Mouse (Mus musculus): ENCODE data around the gene Pde6b. TPM values are rescaled to one million over a fixed set of nuclear protein-coding genes. Genes with fewer than 3 reads are reported as not detected.

Pde6b gene
- polyA plus RNA-seq (2012; rRNA removed): 0.17 and 0.18 TPM in 2 replicates

DNA sequence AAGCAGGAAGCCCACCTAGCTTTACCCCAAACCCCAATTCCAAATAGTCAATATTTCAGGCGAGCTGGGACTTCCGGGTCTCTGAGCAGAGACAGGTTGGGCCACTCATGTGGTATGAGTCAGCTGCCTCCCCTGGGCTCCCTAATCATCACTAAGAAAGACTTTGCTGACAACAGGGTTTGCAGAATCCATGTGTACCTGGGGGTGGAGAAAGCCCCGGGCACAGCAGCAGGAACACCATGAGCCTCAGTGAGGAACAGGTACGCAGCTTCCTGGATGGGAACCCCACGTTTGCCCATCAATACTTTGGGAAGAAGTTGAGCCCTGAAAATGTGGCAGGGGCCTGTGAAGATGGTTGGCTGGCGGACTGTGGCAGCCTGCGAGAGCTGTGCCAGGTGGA is at the start of gene Pde6b:
Pde6b (plus strand) TSS at position 191 of the 400 bp plus-strand sequence.
- no peak for DNase-seq (ENCODE audit: extremely low spot score in 1 of 2, low spot score in 1 of 2)

GRCm38 (mm10) chr5:108343680-108344170 is 44.5 kb upstream of the Pde6b start:
- peak in 1 of 2 experiments; percentile 26 for DNase-seq (ENCODE audit: extremely low spot score in 1 of 2, low spot score in 1 of 2)

GRCm38 (mm10) chr5:108345313-108346071 is 42.7 kb upstream of the Pde6b start:
- DNase-seq (ENCODE audit: extremely low spot score in 1 of 2, low spot score in 1 of 2): no peak

- no peak for DNase-seq (ENCODE audit: extremely low spot score in 1 of 2, low spot score in 1 of 2)
Observed at GRCm38 (mm10) chr5:108347843-108348242, 40.3 kb upstream of the Pde6b start.

- DNase-seq (ENCODE audit: extremely low spot score in 1 of 2, low spot score in 1 of 2): no peak
Observed at GRCm38 (mm10) chr5:108349511-108350148, 38.6 kb upstream of the Pde6b start.

- DNase-seq (ENCODE audit: extremely low spot score in 1 of 2, low spot score in 1 of 2): no peak
Observed at GRCm38 (mm10) chr5:108354056-108354455, 34.1 kb upstream of the Pde6b start.

- no peak for DNase-seq (ENCODE audit: extremely low spot score in 1 of 2, low spot score in 1 of 2)
Observed at GRCm38 (mm10) chr5:108357862-108358261, 30.3 kb upstream of the Pde6b start.

GRCm38 (mm10) chr5:108359491-108359890 is 28.7 kb upstream of the Pde6b start:
- DNase-seq (ENCODE audit: extremely low spot score in 1 of 2, low spot score in 1 of 2): peak; percentile 58 to 72

GRCm38 (mm10) chr5:108360211-108360610 is 28.0 kb upstream of the Pde6b start:
- DNase-seq (ENCODE audit: extremely low spot score in 1 of 2, low spot score in 1 of 2): no peak

GRCm38 (mm10) chr5:108362330-108362729 is 25.9 kb upstream of the Pde6b start:
- no peak for DNase-seq (ENCODE audit: extremely low spot score in 1 of 2, low spot score in 1 of 2)

GRCm38 (mm10) chr5:108366328-108366983 is 21.7 kb upstream of the Pde6b start:
- DNase-seq (ENCODE audit: extremely low spot score in 1 of 2, low spot score in 1 of 2): no peak

- DNase-seq (ENCODE audit: extremely low spot score in 1 of 2, low spot score in 1 of 2): peak in 1 of 2 experiments; percentile 55
Observed at GRCm38 (mm10) chr5:108366984-108367841, 21.0 kb upstream of the Pde6b start.

GRCm38 (mm10) chr5:108367871-108368332 is 20.3 kb upstream of the Pde6b start, which contains the start of gene Gm42517:
Gene Gm42517, minus strand, starts transcription at chr5:108367922.
- no peak for DNase-seq (ENCODE audit: extremely low spot score in 1 of 2, low spot score in 1 of 2)

DNA sequence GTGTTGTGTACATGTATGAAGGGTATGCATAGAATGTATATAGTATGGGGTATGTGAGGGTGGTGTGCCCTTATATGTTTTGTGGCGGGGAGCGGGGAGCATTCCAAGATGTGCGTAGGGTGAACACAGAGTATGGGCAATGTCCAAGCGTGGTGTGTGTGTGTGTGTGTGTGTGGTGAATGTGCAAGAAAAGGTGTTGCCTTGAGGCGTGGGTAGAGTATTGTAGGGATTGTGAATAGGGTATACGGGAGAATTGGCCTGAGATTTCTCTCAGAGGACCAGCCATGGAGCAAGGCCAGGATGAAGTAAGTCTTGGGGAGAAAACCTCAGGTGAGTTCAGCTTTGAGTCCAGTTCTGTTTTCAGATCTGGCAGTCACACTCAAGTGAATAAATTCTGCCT is 19.7 kb upstream of the Pde6b start:
- peak in 1 of 2 experiments; percentile 53 for DNase-seq (ENCODE audit: extremely low spot score in 1 of 2, low spot score in 1 of 2)

DNA sequence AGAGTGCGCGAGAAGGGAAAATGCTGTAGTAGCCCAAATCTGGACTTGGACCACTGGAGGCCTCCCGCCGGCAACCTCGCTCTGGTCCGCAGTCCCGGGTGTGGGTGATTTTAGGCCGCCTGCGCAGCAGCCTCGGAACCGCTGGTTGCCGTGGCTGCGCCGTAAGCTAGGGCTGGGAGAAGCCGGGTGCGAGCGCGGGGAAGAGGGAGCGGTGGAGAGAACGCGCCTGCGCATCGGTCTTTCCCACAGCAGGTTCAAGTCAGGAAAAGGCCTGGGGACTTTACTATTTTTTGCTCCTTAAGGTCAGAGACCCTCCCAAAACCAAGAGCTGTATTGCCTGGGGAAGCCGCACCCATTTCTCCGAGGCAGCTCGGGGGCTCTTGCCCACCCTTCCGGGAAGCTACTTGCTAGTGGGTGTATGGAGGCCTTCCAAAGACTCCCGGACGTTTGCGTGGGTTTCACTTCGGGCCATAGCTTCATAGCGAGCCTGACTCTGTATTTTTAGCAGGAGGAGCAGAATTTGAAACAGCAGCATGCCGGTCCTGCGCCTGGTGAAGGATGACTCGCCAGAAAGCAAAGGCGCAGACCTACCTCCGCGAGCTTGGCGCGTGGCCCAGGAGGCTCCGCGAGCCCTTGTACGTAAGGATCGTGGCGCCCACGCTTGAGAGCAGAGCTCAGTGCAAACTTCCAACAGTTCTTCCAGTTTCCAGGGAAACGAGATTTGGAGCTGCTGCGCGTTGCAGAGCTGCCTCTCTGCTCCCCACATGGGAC is 19.2 kb upstream of the Pde6b start:
- peak; percentile 90 to 96 for DNase-seq (ENCODE audit: extremely low spot score in 1 of 2, low spot score in 1 of 2)

DNA sequence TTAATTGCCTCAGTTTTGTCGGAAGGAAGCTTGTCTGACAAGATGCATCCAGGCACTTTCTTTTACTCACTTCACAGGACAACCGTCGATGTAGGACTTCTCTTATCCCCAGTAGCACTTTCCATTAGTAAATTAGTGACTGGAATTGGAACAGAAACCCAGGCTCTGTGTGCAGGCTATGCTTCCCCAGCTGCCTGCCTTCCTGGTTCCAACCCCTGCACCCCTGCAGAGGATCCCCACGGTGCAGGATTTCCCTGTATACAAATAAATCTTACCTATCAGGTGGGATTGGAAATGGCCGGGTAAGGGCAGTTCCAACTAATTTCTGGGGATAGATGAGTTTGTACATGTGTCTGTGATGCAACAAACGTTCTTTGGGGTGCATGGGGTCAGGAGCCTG is 18.2 kb upstream of the Pde6b start:
- DNase-seq (ENCODE audit: extremely low spot score in 1 of 2, low spot score in 1 of 2): no peak

GRCm38 (mm10) chr5:108374079-108374478 is 14.1 kb upstream of the Pde6b start:
- DNase-seq (ENCODE audit: extremely low spot score in 1 of 2, low spot score in 1 of 2): no peak

- DNase-seq (ENCODE audit: extremely low spot score in 1 of 2, low spot score in 1 of 2): no peak
Observed at GRCm38 (mm10) chr5:108376059-108376458, 12.1 kb upstream of the Pde6b start.

- DNase-seq (ENCODE audit: extremely low spot score in 1 of 2, low spot score in 1 of 2): no peak
Observed at GRCm38 (mm10) chr5:108378346-108378745, 9.8 kb upstream of the Pde6b start.
